Mouse (Mus musculus) neural tube, embryonic 14.5 days (tissue): ENCODE measurements at regions not wholly inside any gene's neighbourhood (a gene's known extent, or its start where the extent isn't known, plus 50 kb on each side); places are given as distances from the start of the nearest gene placed in this dataset.

Experiments used
- ATAC-seq: fragments of 200-750 bp; cut with Nextera tagmentation; 2 replicates; pipeline ENCODE4 v1.8.0; 2017; ENCODE audit warnings: low read depth, mild to moderate bottlenecking, moderate TSS enrichment, moderate library complexity
- H3K27ac ChIP-seq: fragments of 300-500 bp; sonication (generic); 2 replicates; pipeline ENCODE4 v1.5.1; 2014; ENCODE audit warnings: low read depth, mild to moderate bottlenecking, control low read depth, low read length, moderate library complexity, mixed read lengths
- H3K27me3 ChIP-seq: fragments of 300-500 bp; sonication (generic); 2 replicates; pipeline ENCODE4 v1.6.1; 2014; ENCODE audit warnings: low read length; ENCODE audit not compliant: control insufficient read depth, insufficient read depth
- H3K36me3 ChIP-seq: fragments of 300-500 bp; sonication (generic); 2 replicates; pipeline ENCODE4 v1.6.1; 2014; ENCODE audit warnings: low read length, mixed read lengths; ENCODE audit not compliant: control insufficient read depth, insufficient read depth
- H3K4me1 ChIP-seq: fragments of 300-500 bp; sonication (generic); 2 replicates; pipeline ENCODE4 v1.6.1; 2014; ENCODE audit warnings: low read length; ENCODE audit not compliant: control insufficient read depth, insufficient read depth
- H3K4me2 ChIP-seq: fragments of 300-500 bp; sonication (generic); 2 replicates; pipeline ENCODE4 v1.6.1; 2014; ENCODE audit warnings: mild to moderate bottlenecking, low read depth, low read length, control low read depth
- H3K4me3 ChIP-seq: fragments of 300-500 bp; sonication (generic); 2 replicates; pipeline ENCODE4 v1.5.1; 2014; ENCODE audit warnings: low read depth, low read length, control low read depth, mixed read lengths
- H3K9ac ChIP-seq: fragments of 300-500 bp; sonication (generic); replicated peaks from 2 replicates; pipeline ENCODE4 v1.6.1; 2014; ENCODE audit warnings: low read depth, mild to moderate bottlenecking, control low read depth, low read length, mixed read lengths
- H3K9me3 ChIP-seq: fragments of 300-500 bp; sonication (generic); 2 replicates; pipeline ENCODE4 v1.6.1; 2016; ENCODE audit warnings: low read length; ENCODE audit not compliant: control insufficient read depth
- WGBS: fragments of 180-500 bp; shearing (Covaris S2); extraction: QIAGEN DNeasy Blood & Tissue Kit; methylation state at CpG from one replicate; pipeline ENCODE4 v1.1.7; 2014; 5-methylcytosine and 5-hydroxymethylcytosine counted together

DNA sequence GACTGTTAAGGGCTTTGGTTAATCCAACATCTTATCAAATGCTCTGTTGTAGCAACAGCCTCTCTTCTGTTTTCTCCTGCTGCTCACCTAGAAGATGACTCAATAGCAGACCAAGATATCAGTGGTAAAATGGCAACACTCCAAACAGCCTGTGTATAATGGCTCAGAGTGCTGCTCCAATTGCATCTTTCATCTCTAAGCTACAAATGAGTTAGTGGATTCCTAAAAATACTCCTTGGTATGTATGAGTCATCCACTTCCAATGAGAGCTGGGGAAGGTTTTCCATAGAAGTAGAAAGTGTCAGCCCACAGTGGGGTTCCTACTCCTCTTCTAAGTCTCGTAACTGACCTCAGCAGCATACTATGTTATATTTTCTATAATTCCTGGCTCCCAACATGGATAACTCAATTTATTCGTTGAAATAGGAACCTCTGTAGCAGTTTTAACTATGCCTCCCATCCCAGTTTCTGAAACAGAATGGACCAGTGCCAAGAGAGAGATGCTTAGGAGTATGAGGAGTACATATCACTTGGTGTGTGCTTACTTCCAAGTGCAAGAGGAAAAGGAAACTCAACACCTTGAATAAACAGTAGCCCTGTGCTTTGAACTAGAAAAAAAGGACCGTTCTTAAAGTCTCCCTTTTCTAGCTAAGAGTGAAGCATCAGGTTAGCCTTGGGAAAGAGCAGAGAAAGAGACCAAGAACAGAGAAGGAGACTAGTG lies 612.5 kb upstream of the Klf6 start:
- H3K27me3 ChIP-seq: no peaks in the 10 kb centered on the region
- no peak for ATAC-seq
- no peaks in the 10 kb centered on the region for H3K36me3 ChIP-seq
- 74% methylated on average over 3 of the region's 3 CpGs for WGBS
- H3K27ac ChIP-seq: no peak overlapping the region
- H3K9me3 ChIP-seq: no peaks in the 10 kb centered on the region
- no peak overlapping the region for H3K9ac ChIP-seq
- no peaks in the 10 kb centered on the region for H3K4me1 ChIP-seq
- no peak overlapping the region for H3K4me2 ChIP-seq
- no peak overlapping the region for H3K4me3 ChIP-seq

DNA sequence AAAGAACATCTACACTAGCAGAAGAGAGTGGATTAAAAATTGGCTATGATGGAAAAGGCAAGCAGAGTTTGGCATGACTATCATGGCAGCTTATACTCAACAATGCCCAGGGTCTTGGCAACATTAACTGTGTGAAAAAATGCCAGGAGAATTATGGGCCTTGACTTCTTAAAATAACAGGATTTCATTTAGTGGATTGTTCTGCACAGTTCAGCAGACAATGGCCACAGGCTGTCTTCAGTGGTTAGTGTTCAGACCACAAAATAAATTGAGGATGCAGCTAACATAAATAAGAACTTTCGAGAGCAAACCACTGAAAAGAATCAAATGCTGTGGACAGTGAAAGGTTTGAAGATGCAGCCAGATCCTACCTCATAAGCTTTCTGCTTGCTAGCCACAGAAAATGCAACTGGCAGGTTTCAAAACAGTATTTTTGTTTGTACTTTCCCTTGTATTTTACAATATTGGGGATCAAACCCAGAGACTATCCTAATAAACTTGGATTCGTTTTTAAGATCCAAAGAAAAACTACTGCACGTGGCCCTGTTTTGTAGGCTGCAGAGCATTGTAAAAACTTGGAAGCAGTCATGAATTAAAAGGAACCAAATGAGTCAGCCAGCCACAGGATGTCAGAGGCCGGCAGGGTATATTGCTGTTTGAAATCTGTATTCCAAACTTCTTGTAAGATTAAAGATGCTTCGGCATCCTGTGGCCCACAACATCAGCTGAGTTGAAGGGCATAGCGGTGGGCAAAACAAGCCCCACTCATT lies 603.2 kb upstream of the Klf6 start:
- H3K36me3 ChIP-seq: no peaks in the 10 kb centered on the region
- no peaks in the 10 kb centered on the region for H3K4me1 ChIP-seq
- WGBS: 79% methylated on average over 6 of the region's 6 CpGs
- no peaks in the 10 kb centered on the region for H3K9me3 ChIP-seq
- ATAC-seq: no peak
- no peak overlapping the region for H3K27ac ChIP-seq
- no peaks in the 10 kb centered on the region for H3K27me3 ChIP-seq
- no peak overlapping the region for H3K4me3 ChIP-seq
- H3K4me2 ChIP-seq: no peak overlapping the region
- no peak overlapping the region for H3K9ac ChIP-seq

DNA sequence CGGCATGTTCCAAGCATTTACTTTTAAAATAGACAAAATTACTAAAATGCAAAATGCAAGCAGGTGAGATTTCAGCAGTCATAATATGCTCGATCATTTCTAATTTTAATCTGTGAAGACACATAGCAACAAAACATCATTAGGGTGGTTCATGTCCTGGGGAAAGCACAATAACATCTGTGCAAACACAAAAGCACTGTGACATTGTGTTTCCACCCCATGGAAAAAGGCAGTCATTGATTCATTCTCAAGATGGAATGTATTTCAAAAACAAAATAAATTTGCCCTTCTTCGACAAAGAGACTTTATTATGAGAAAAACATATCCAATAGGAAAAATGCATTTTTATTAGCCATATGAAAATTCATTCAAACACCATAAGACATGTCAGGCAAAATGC lies 601.5 kb upstream of the Klf6 start:
- Histone ChIP-seq H3K4me3 (no peak overlapping the region), H3K4me2 (no peak overlapping the region), H3K27ac (no peak overlapping the region), H3K36me3 (no peaks in the 10 kb centered on the region), H3K27me3 (no peaks in the 10 kb centered on the region), H3K9ac (no peak overlapping the region), H3K4me1 (no peaks in the 10 kb centered on the region), H3K9me3 (no peaks in the 10 kb centered on the region)
- no peak for ATAC-seq
- WGBS: 76% methylated on average over 3 of the region's 3 CpGs

DNA sequence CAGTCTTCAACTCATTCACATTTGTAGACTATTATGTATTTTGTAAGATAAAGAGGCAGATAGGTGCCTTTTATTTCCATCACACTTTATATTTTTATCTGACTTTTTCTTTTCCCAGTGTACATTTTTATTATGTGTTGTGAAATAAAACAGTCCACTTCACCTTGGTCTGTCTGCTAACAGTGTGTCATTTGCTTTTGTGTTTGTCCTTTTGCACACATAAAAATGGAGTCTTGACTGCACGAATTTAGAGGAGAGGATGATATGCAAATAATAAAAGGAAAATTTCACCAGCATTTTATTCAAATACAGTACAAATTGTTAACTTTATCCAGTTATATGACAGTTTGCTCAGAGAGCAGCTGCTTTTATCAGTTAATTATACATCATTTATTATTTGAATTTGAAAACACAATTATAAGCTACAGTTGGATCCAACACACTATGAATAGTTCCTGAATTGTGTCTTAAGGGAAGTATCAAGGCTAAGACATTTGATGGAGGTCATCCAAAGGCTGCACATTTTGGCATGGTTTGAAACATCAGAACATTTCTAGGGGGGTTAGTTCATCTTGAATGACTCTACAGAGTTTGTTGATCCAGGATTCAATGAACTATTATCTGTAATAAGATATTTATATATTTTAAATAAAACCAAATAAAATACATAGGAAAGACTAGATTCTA lies 588.6 kb upstream of the Klf6 start:
- no peaks in the 10 kb centered on the region for H3K36me3 ChIP-seq
- 77% methylated on average over 1 of the region's 1 CpGs for WGBS
- no peaks in the 10 kb centered on the region for H3K27me3 ChIP-seq
- no peak overlapping the region for H3K4me3 ChIP-seq
- ATAC-seq: no peak
- no peak overlapping the region for H3K9ac ChIP-seq
- no peak overlapping the region for H3K4me2 ChIP-seq
- H3K9me3 ChIP-seq: no peaks in the 10 kb centered on the region
- no peaks in the 10 kb centered on the region for H3K4me1 ChIP-seq
- no peak overlapping the region for H3K27ac ChIP-seq

DNA sequence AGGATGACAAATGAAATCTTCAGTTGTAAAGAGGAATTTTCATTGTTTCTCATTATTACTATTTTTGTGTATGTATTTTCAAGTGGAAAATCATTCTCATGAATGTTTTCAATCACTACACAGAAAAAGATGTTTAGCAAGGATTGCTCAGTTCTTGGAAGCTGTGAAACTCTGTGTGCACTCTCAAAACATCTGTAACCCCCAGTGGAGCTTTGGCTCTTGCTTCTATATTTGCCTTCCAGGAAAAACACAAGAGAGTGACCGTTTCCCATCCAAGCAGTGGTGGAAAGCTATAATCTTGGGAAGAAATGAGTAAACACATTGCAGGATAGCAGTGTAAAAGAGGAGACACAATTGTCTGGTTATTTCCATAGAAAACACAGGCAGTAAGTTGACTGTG lies 584.7 kb upstream of the Klf6 start:
- Histone ChIP-seq H3K9me3 (no peaks in the 10 kb centered on the region), H3K27ac (no peak overlapping the region), H3K27me3 (no peaks in the 10 kb centered on the region), H3K9ac (no peak overlapping the region), H3K4me3 (no peak overlapping the region), H3K4me1 (no peaks in the 10 kb centered on the region), H3K36me3 (no peaks in the 10 kb centered on the region), H3K4me2 (no peak overlapping the region)
- 81% methylated on average over 1 of the region's 1 CpGs for WGBS
- no peak for ATAC-seq

DNA sequence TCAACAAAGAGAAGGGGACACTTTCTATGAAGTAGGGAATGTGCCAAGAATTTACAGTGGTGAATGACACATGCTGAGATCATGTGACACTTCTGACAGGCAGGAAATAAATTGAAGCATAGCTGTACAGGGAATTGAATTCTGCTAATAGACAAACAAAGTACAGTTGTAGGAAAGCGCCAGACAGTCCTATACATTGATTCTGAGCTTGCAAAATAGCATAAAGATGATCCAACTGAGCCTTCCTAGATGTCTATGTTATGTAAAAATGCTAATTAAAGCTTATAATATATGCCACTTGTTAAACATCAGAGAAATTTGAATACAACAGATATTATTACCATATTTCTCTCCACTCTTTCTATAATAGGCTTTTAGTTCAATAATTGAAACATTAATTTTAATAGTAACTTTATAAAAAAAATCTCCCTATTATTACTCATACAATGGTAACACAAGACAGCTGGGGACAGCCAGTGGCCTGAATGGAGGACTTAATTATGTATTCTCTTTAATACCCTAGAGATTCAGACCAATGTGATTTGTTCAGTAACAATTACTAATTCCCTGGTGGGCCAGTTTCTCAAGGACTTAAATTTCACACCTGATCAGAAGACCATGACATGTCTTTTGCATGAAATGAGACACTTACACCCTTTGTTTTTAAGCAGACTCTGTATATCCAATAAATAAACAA lies 571.4 kb upstream of the Klf6 start:
- Histone ChIP-seq H3K27me3 (no peaks in the 10 kb centered on the region), H3K36me3 (no peaks in the 10 kb centered on the region), H3K4me2 (no peak overlapping the region), H3K9me3 (no peaks in the 10 kb centered on the region), H3K4me1 (no peaks in the 10 kb centered on the region), H3K9ac (no peak overlapping the region), H3K4me3 (no peak overlapping the region), H3K27ac (no peak overlapping the region)
- 87% methylated on average over 1 of the region's 1 CpGs for WGBS
- no peak for ATAC-seq

DNA sequence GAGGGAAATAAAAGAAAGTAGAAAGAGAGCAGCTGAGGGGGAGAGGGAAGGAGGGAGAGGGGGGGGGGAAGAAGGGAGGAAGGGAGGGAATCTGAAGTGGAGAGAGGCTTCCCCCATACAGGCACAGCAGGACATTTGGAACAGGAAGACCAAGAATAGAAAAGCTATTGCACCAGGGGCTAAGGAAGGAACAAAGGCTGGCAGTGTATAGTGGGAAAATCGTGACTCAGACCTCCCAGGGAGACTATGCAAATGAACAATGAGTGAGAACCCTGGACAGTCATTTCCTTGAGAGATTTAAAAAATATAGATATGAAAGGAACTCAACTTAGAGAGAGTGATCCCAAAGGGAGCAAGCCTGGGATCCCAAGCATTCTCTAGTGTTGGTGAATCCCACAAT lies 559.1 kb upstream of the Klf6 start:
- no peak for ATAC-seq
- Histone ChIP-seq H3K9ac (no peak overlapping the region), H3K36me3 (no peaks in the 10 kb centered on the region), H3K4me1 (no peaks in the 10 kb centered on the region), H3K4me2 (no peak overlapping the region), H3K9me3 (no peaks in the 10 kb centered on the region), H3K4me3 (no peak overlapping the region), H3K27me3 (no peaks in the 10 kb centered on the region), H3K27ac (no peak overlapping the region)
- 3% methylated on average over 1 of the region's 1 CpGs for WGBS

DNA sequence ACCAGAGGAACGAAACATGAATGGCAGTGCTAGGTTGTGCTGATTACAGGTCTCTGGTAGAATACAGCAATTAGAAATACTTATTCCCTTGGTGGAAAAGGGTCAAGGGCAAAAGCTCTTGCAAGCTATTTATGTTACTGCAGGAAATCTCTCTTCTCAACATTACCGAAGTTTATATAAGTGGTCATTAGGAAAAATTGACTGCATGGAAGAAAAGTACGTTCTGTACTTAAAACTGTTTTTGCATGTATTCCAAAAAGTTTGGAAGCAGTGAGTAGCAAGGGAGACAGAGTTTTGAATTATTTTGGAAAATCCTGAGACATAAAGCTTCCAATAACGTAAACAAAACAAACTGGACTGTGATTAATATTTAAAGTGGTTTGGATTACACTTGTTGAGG lies 554.6 kb upstream of the Klf6 start:
- H3K9me3 ChIP-seq: no peaks in the 10 kb centered on the region
- no peaks in the 10 kb centered on the region for H3K27me3 ChIP-seq
- H3K4me1 ChIP-seq: no peaks in the 10 kb centered on the region
- H3K36me3 ChIP-seq: no peaks in the 10 kb centered on the region
- 88% methylated on average over 4 of the region's 4 CpGs for WGBS
- H3K27ac ChIP-seq: no peak overlapping the region
- no peak overlapping the region for H3K4me3 ChIP-seq
- H3K9ac ChIP-seq: no peak overlapping the region
- no peak overlapping the region for H3K4me2 ChIP-seq
- ATAC-seq: no peak

GRCm38 (mm10) chr13:5313297-5313696 lies 548.0 kb upstream of the Klf6 start:
- Histone ChIP-seq H3K27me3 (no peaks in the 10 kb centered on the region), H3K36me3 (no peaks in the 10 kb centered on the region), H3K9ac (no peak overlapping the region), H3K4me1 (no peaks in the 10 kb centered on the region), H3K4me2 (no peak overlapping the region), H3K4me3 (no peak overlapping the region), H3K9me3 (no peaks in the 10 kb centered on the region), H3K27ac (no peak overlapping the region)
- ATAC-seq: no peak
- 51% methylated on average over 2 of the region's 2 CpGs for WGBS
